Mouse (Mus musculus): Measurements from ENCODE around the gene Nsd1. TPM values are rescaled to one million over a fixed set of nuclear protein-coding genes. Genes with fewer than 3 reads are reported as not detected.

The Nsd1 gene
- polyA plus RNA-seq, 1 experiment from 2014 or later = 44.6 TPM

- H3K4me2 ChIP-seq (ENCODE audit: low read depth, low read length) = no peak overlapping the region; the same call in 1 of the 2 replicates
- H3K36me3 ChIP-seq (ENCODE audit: control insufficient read depth, insufficient read depth, low read length) = peaks cover 9% of the 10 kb centered on the region; the same call in 1 of the 2 replicates
- H3K4me1 ChIP-seq (ENCODE audit: control insufficient read depth, insufficient read depth, low read length) = peaks cover 46% of the 10 kb centered on the region
- 37% methylated on average over 4 of the region's 4 CpGs for WGBS
- 0 out of 2 replicates have a peak overlapping the region, but pooled peaks have one; percentile 35 for H3K9ac ChIP-seq (ENCODE audit: low read length)
- no peaks in the 10 kb centered on the region for H3K27me3 ChIP-seq (ENCODE audit: control insufficient read depth, insufficient read depth, low read length)
- H3K27ac ChIP-seq (ENCODE audit: low read length) = no peak overlapping the region
- no peak overlapping the region for H3K4me3 ChIP-seq (replicated peaks; ENCODE audit: low read length)
- no peak for ATAC-seq (ENCODE audit: insufficient read depth, low FRiP score)
- no peaks in the 10 kb centered on the region for H3K9me3 ChIP-seq (replicated peaks; ENCODE audit: control insufficient read depth, low read length)
These were observed 117.6 kb downstream of the Nsd1 start for GRCm38 (mm10) chr13:55327169-55327568.

- Histone ChIP-seq H3K36me3 (ENCODE audit: control insufficient read depth, insufficient read depth, low read length) (peaks cover 9% of the 10 kb centered on the region; the same call in 1 of the 2 replicates), H3K27me3 (ENCODE audit: control insufficient read depth, insufficient read depth, low read length) (no peaks in the 10 kb centered on the region), H3K4me3 (replicated peaks; ENCODE audit: low read length) (peak overlapping the region; percentile 75), H3K4me1 (ENCODE audit: control insufficient read depth, insufficient read depth, low read length) (peaks cover 46% of the 10 kb centered on the region), H3K27ac (ENCODE audit: low read length) (no peak overlapping the region), H3K9me3 (replicated peaks; ENCODE audit: control insufficient read depth, low read length) (no peaks in the 10 kb centered on the region), H3K4me2 (ENCODE audit: low read depth, low read length) (peak overlapping the region; percentile 55), H3K9ac (ENCODE audit: low read length) (peak overlapping the region; percentile 78; the same call in 1 of the 2 replicates)
- 42% methylated on average over 8 of the region's 8 CpGs for WGBS
- ATAC-seq (ENCODE audit: insufficient read depth, low FRiP score) = peak; percentile 22
These were observed 118.1 kb downstream of the Nsd1 start for GRCm38 (mm10) chr13:55327633-55328032.

GRCm38 (mm10) chr13:55328171-55328570 is 118.6 kb downstream of the Nsd1 start:
- no peak overlapping the region for H3K27ac ChIP-seq (ENCODE audit: low read length)
- ATAC-seq (ENCODE audit: insufficient read depth, low FRiP score) = no peak
- peaks cover 9% of the 10 kb centered on the region; the same call in 1 of the 2 replicates for H3K36me3 ChIP-seq (ENCODE audit: control insufficient read depth, insufficient read depth, low read length)
- H3K27me3 ChIP-seq (ENCODE audit: control insufficient read depth, insufficient read depth, low read length) = no peaks in the 10 kb centered on the region
- H3K9me3 ChIP-seq (replicated peaks; ENCODE audit: control insufficient read depth, low read length) = no peaks in the 10 kb centered on the region
- H3K9ac ChIP-seq (ENCODE audit: low read length) = peak overlapping the region; percentile 78
- peak overlapping the region; percentile 55 for H3K4me2 ChIP-seq (ENCODE audit: low read depth, low read length)
- WGBS = 88% methylated on average over 6 of the region's 6 CpGs
- H3K4me1 ChIP-seq (ENCODE audit: control insufficient read depth, insufficient read depth, low read length) = peaks cover 41% of the 10 kb centered on the region
- H3K4me3 ChIP-seq (replicated peaks; ENCODE audit: low read length) = peak overlapping the region; percentile 75

GRCm38 (mm10) chr13:55328641-55329040 is 119.1 kb downstream of the Nsd1 start:
- Histone ChIP-seq H3K9ac (ENCODE audit: low read length) (peak overlapping the region; percentile 78), H3K4me3 (replicated peaks; ENCODE audit: low read length) (peak overlapping the region; percentile 75), H3K4me1 (ENCODE audit: control insufficient read depth, insufficient read depth, low read length) (peaks cover 36% of the 10 kb centered on the region), H3K36me3 (ENCODE audit: control insufficient read depth, insufficient read depth, low read length) (peaks cover 9% of the 10 kb centered on the region; the same call in 1 of the 2 replicates), H3K27ac (ENCODE audit: low read length) (no peak overlapping the region), H3K9me3 (replicated peaks; ENCODE audit: control insufficient read depth, low read length) (no peaks in the 10 kb centered on the region), H3K27me3 (ENCODE audit: control insufficient read depth, insufficient read depth, low read length) (no peaks in the 10 kb centered on the region), H3K4me2 (ENCODE audit: low read depth, low read length) (peak overlapping the region; percentile 55)
- WGBS = 78% methylated on average over 4 of the region's 4 CpGs
- no peak for ATAC-seq (ENCODE audit: insufficient read depth, low FRiP score)

GRCm38 (mm10) chr13:55329109-55329682 is 119.6 kb downstream of the Nsd1 start:
- H3K4me1 ChIP-seq (ENCODE audit: control insufficient read depth, insufficient read depth, low read length) = peaks cover 31% of the 10 kb centered on the region
- peak overlapping the region; percentile 5 for H3K27ac ChIP-seq (ENCODE audit: low read length)
- H3K4me3 ChIP-seq (replicated peaks; ENCODE audit: low read length) = peak overlapping the region; percentile 75
- no peaks in the 10 kb centered on the region for H3K27me3 ChIP-seq (ENCODE audit: control insufficient read depth, insufficient read depth, low read length)
- peaks cover 9% of the 10 kb centered on the region; the same call in 1 of the 2 replicates for H3K36me3 ChIP-seq (ENCODE audit: control insufficient read depth, insufficient read depth, low read length)
- H3K9me3 ChIP-seq (replicated peaks; ENCODE audit: control insufficient read depth, low read length) = no peaks in the 10 kb centered on the region
- peak overlapping the region; percentile 78 for H3K9ac ChIP-seq (ENCODE audit: low read length)
- peak; percentile 16; the same call in 1 of the 2 replicates for ATAC-seq (ENCODE audit: insufficient read depth, low FRiP score)
- under 1% methylated on average over 27 of the region's 29 CpGs for WGBS
- peak overlapping the region; percentile 55 for H3K4me2 ChIP-seq (ENCODE audit: low read depth, low read length)

- peak within 1 kb of the TSS; percentile 55 for H3K4me2 ChIP-seq (ENCODE audit: low read depth, low read length)
- H3K4me3 ChIP-seq (replicated peaks; ENCODE audit: low read length) = peak within 1 kb of the TSS; percentile 75
- under 1% methylated on average over 82 of the region's 82 CpGs for WGBS
- ATAC-seq (ENCODE audit: insufficient read depth, low FRiP score) = peak; percentile 90
- H3K9me3 ChIP-seq (replicated peaks; ENCODE audit: control insufficient read depth, low read length) = no peaks in the 10 kb centered on the region
- peak within 1 kb of the TSS; percentile 86 for H3K27ac ChIP-seq (ENCODE audit: low read length)
- H3K4me1 ChIP-seq (ENCODE audit: control insufficient read depth, insufficient read depth, low read length) = peaks cover 31% of the 10 kb centered on the region
- peak within 1 kb of the TSS; percentile 78 for H3K9ac ChIP-seq (ENCODE audit: low read length)
- no peaks in the 10 kb centered on the region for H3K27me3 ChIP-seq (ENCODE audit: control insufficient read depth, insufficient read depth, low read length)
- peaks cover 9% of the 10 kb centered on the region; the same call in 1 of the 2 replicates for H3K36me3 ChIP-seq (ENCODE audit: control insufficient read depth, insufficient read depth, low read length)
These were observed 120.3 kb downstream of the Nsd1 start, which contains the start of gene Mxd3 for GRCm38 (mm10) chr13:55329683-55330566. Mxd3 (minus strand) TSS chr13:55329823.

- peaks cover 5% of the 10 kb centered on the region; the same call in 1 of the 2 replicates for H3K36me3 ChIP-seq (ENCODE audit: control insufficient read depth, insufficient read depth, low read length)
- ATAC-seq (ENCODE audit: insufficient read depth, low FRiP score) = no peak
- H3K4me2 ChIP-seq (ENCODE audit: low read depth, low read length) = peak overlapping the region; percentile 55
- peak overlapping the region; percentile 78 for H3K9ac ChIP-seq (ENCODE audit: low read length)
- no peaks in the 10 kb centered on the region for H3K27me3 ChIP-seq (ENCODE audit: control insufficient read depth, insufficient read depth, low read length)
- 41% methylated on average over 14 of the region's 14 CpGs for WGBS
- peak overlapping the region; percentile 86 for H3K27ac ChIP-seq (ENCODE audit: low read length)
- H3K4me3 ChIP-seq (replicated peaks; ENCODE audit: low read length) = peak overlapping the region; percentile 75
- H3K9me3 ChIP-seq (replicated peaks; ENCODE audit: control insufficient read depth, low read length) = no peaks in the 10 kb centered on the region
- H3K4me1 ChIP-seq (ENCODE audit: control insufficient read depth, insufficient read depth, low read length) = peaks cover 31% of the 10 kb centered on the region
These were observed 121.2 kb downstream of the Nsd1 start for GRCm38 (mm10) chr13:55330567-55331400.

GRCm38 (mm10) chr13:55332331-55332730 is 122.7 kb downstream of the Nsd1 start:
- Histone ChIP-seq H3K4me3 (replicated peaks; ENCODE audit: low read length) (no peak overlapping the region), H3K36me3 (ENCODE audit: control insufficient read depth, insufficient read depth, low read length) (no peaks in the 10 kb centered on the region), H3K4me1 (ENCODE audit: control insufficient read depth, insufficient read depth, low read length) (peaks cover 23% of the 10 kb centered on the region), H3K9me3 (replicated peaks; ENCODE audit: control insufficient read depth, low read length) (no peaks in the 10 kb centered on the region), H3K4me2 (ENCODE audit: low read depth, low read length) (no peak overlapping the region), H3K9ac (ENCODE audit: low read length) (no peak overlapping the region), H3K27ac (ENCODE audit: low read length) (no peak overlapping the region), H3K27me3 (ENCODE audit: control insufficient read depth, insufficient read depth, low read length) (no peaks in the 10 kb centered on the region)
- ATAC-seq (ENCODE audit: insufficient read depth, low FRiP score) = no peak
- WGBS = 87% methylated on average over 3 of the region's 3 CpGs
